ENCODE assay signal across 11 mouse cellular contexts in genomic region chr11:71323439-71323838, GRCm38 (mm10).
DNase-seq lines count a peak whose midpoint lies in the region; ATAC-seq and TF ChIP-seq lines count a peak whose summit lies in the region.
"Had no signal": no experiment of that assay in that cellular context is flagged by ENCODE, and none has a peak within 500 bp of the region (broad histone marks: within the 10 kb centered on the region; RNA-seq: fewer than 3 reads in every experiment).

No protein-coding gene starts in this region.

- H3K27me3 ChIP-seq in hindbrain, postnatal 0 days (ENCODE audit: insufficient read depth, low read length): no peaks in the 10 kb centered on the region
- H3K27me3 ChIP-seq in hindbrain, embryonic 10.5 days (ENCODE audit: insufficient read depth, poor library complexity, severe bottlenecking): no peaks in the 10 kb centered on the region
- H3K27me3 ChIP-seq in midbrain, embryonic 14.5 days (ENCODE audit: control insufficient read depth, insufficient read depth, low read length): no peaks in the 10 kb centered on the region
- H3K27me3 ChIP-seq in midbrain, embryonic 10.5 days (ENCODE audit: low read depth, poor library complexity, severe bottlenecking): no peaks in the 10 kb centered on the region
- H3K27me3 ChIP-seq in embryonic facial prominence, embryonic 14.5 days (replicated peaks; ENCODE audit: control insufficient read depth, insufficient read depth, low read length): no peaks in the 10 kb centered on the region
- H3K27me3 ChIP-seq: heart, embryonic 13.5 days had no signal

- no peaks in the 10 kb centered on the region for H3K36me3 ChIP-seq in hindbrain, postnatal 0 days (ENCODE audit: insufficient read depth, low read length)
- H3K36me3 ChIP-seq in hindbrain, embryonic 10.5 days: no peaks in the 10 kb centered on the region
- no peaks in the 10 kb centered on the region for H3K36me3 ChIP-seq in midbrain, embryonic 14.5 days (ENCODE audit: control insufficient read depth, insufficient read depth, low read length)
- no peaks in the 10 kb centered on the region for H3K36me3 ChIP-seq in midbrain, embryonic 10.5 days
- H3K36me3 ChIP-seq in embryonic facial prominence, embryonic 14.5 days (ENCODE audit: control insufficient read depth, insufficient read depth, low read length): no peaks in the 10 kb centered on the region
- H3K36me3 ChIP-seq: heart, embryonic 13.5 days; kidney, embryonic 15.5 days had no signal

- H3K27ac ChIP-seq in hindbrain, postnatal 0 days: no peak overlapping the region
- H3K27ac ChIP-seq in hindbrain, embryonic 10.5 days: no peak overlapping the region
- no peak overlapping the region for H3K27ac ChIP-seq in midbrain, embryonic 14.5 days (replicated peaks; ENCODE audit: low read depth, low read length)
- H3K27ac ChIP-seq in midbrain, embryonic 10.5 days (replicated peaks): no peak overlapping the region
- no peak overlapping the region for H3K27ac ChIP-seq in embryonic facial prominence, embryonic 14.5 days (replicated peaks; ENCODE audit: low read depth, low read length)
- H3K27ac ChIP-seq: heart, embryonic 13.5 days; kidney, embryonic 15.5 days had no signal

- no peaks in the 10 kb centered on the region for H3K9me3 ChIP-seq in hindbrain, postnatal 0 days (ENCODE audit: low read length)
- no peaks in the 10 kb centered on the region for H3K9me3 ChIP-seq in hindbrain, embryonic 10.5 days
- no peaks in the 10 kb centered on the region for H3K9me3 ChIP-seq in midbrain, embryonic 14.5 days (ENCODE audit: control insufficient read depth, low read length)
- H3K9me3 ChIP-seq in midbrain, embryonic 10.5 days (replicated peaks): no peaks in the 10 kb centered on the region
- H3K9me3 ChIP-seq in embryonic facial prominence, embryonic 14.5 days (ENCODE audit: control insufficient read depth, low read length): no peaks in the 10 kb centered on the region
- H3K9me3 ChIP-seq: heart, embryonic 13.5 days; kidney, embryonic 15.5 days had no signal

- H3K4me3 ChIP-seq in hindbrain, postnatal 0 days (ENCODE audit: low read length): no peak overlapping the region
- no peak overlapping the region for H3K4me3 ChIP-seq in hindbrain, embryonic 10.5 days
- no peak overlapping the region for H3K4me3 ChIP-seq in midbrain, embryonic 14.5 days (replicated peaks; ENCODE audit: low read depth, low read length)
- H3K4me3 ChIP-seq in midbrain, embryonic 10.5 days: no peak overlapping the region
- H3K4me3 ChIP-seq in embryonic facial prominence, embryonic 14.5 days (ENCODE audit: low read depth, low read length): no peak overlapping the region
- H3K4me3 ChIP-seq: heart, embryonic 13.5 days; kidney, embryonic 15.5 days had no signal

- no peak overlapping the region for H3K4me2 ChIP-seq in hindbrain, postnatal 0 days (ENCODE audit: low read depth, low read length)
- H3K4me2 ChIP-seq in midbrain, embryonic 14.5 days (ENCODE audit: low read length): no peak overlapping the region
- H3K4me2 ChIP-seq in embryonic facial prominence, embryonic 14.5 days (ENCODE audit: low read depth, low read length): no peak overlapping the region
- H3K4me2 ChIP-seq: heart, embryonic 13.5 days; kidney, embryonic 15.5 days had no signal

- H3K4me1 ChIP-seq in hindbrain, postnatal 0 days (ENCODE audit: insufficient read depth, low read length): no peaks in the 10 kb centered on the region
- H3K4me1 ChIP-seq in hindbrain, embryonic 10.5 days (replicated peaks): no peaks in the 10 kb centered on the region
- no peaks in the 10 kb centered on the region for H3K4me1 ChIP-seq in midbrain, embryonic 14.5 days (ENCODE audit: control insufficient read depth, insufficient read depth, low read length)
- H3K4me1 ChIP-seq in midbrain, embryonic 10.5 days: no peaks in the 10 kb centered on the region
- no peaks in the 10 kb centered on the region for H3K4me1 ChIP-seq in embryonic facial prominence, embryonic 14.5 days (ENCODE audit: control insufficient read depth, insufficient read depth, low read length)
- H3K4me1 ChIP-seq: heart, embryonic 13.5 days; kidney, embryonic 15.5 days had no signal

- WGBS in hindbrain, postnatal 0 days: 23% methylated on average over 1 of the region's 1 CpGs
- WGBS in hindbrain, embryonic 10.5 days: 54% methylated on average over 1 of the region's 1 CpGs
- WGBS in midbrain, embryonic 14.5 days: 38% methylated on average over 1 of the region's 1 CpGs
- 38% methylated on average over 1 of the region's 1 CpGs for WGBS in midbrain, embryonic 10.5 days
- WGBS in embryonic facial prominence, embryonic 14.5 days: 44% methylated on average over 1 of the region's 1 CpGs

- H3K9ac ChIP-seq in hindbrain, postnatal 0 days (replicated peaks; ENCODE audit: low read length): no peak overlapping the region
- H3K9ac ChIP-seq in midbrain, embryonic 14.5 days (replicated peaks; ENCODE audit: low read length): no peak overlapping the region
- H3K9ac ChIP-seq in embryonic facial prominence, embryonic 14.5 days (ENCODE audit: low read depth, low read length): no peak overlapping the region
- H3K9ac ChIP-seq: heart, embryonic 13.5 days; kidney, embryonic 15.5 days had no signal

- peak; percentile 71 for TF ChIP-seq CTCF in hindbrain, postnatal 0 days (IDR thresholded peaks at IDR 0.05; ENCODE audit: low read depth)

- no peak for ATAC-seq in hindbrain, postnatal 0 days
- ATAC-seq in midbrain, embryonic 14.5 days (ENCODE audit: low FRiP score, low TSS enrichment): no peak
- ATAC-seq in embryonic facial prominence, embryonic 14.5 days (ENCODE audit: low read depth): no peak

- peak; percentile 69 for DNase-seq in hindbrain, postnatal 0 days (ENCODE audit: low spot score)
- DNase-seq in hindbrain, embryonic 10.5 days (ENCODE audit: low spot score): no peak
- DNase-seq in midbrain, embryonic 14.5 days: peak; percentile 76
- no peak for DNase-seq in midbrain, embryonic 10.5 days (ENCODE audit: low spot score)
- DNase-seq in embryonic facial prominence, embryonic 14.5 days (ENCODE audit: low spot score): peak; percentile 8
- no peak for DNase-seq in gastrocnemius, postnatal 25 days
- DNase-seq in yolk sac, embryonic 10.5 days (ENCODE audit: low spot score): no peak
- DNase-seq: left cerebral cortex, postnatal 4 days; right cerebral cortex, postnatal 4 days had no signal

Comparison
In these comparisons a context has a peak if more than half of its experiments do, and no peak if none do; other contexts are left out.
1. DNase-seq: peak in hindbrain, postnatal 0 days (single experiment), midbrain, embryonic 14.5 days (single experiment) and embryonic facial prominence, embryonic 14.5 days (single experiment); none in hindbrain, embryonic 10.5 days (single experiment), midbrain, embryonic 10.5 days (single experiment), gastrocnemius, postnatal 25 days (single experiment) and yolk sac, embryonic 10.5 days (single experiment).